Mouse (Mus musculus) cerebellum, adult 8-10 months (tissue): ENCODE results near the gene Cers5.
"Not testable (repeated sequence)": the region's sequence is repeated elsewhere in the genome, so short reads cannot be mapped to it uniquely, and the experiment has no call there.

Experiments
- DNase-seq: peaks from one replicate; pipeline ENCODE4 v3.0.0; 2022

Gene Cers5

DNA sequence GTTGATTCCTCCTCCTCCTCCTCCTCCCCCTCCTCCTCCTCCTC, at the start of gene Cers5:
TSS of gene Cers5 (minus strand) at position 5 of the 44 bp plus-strand sequence.
- DNase-seq: not testable (repeated sequence)

- no peak for DNase-seq
Measured at GRCm38 (mm10) chr15:99819621-99820279, 47.1 kb upstream of the Cers5 start.

DNA sequence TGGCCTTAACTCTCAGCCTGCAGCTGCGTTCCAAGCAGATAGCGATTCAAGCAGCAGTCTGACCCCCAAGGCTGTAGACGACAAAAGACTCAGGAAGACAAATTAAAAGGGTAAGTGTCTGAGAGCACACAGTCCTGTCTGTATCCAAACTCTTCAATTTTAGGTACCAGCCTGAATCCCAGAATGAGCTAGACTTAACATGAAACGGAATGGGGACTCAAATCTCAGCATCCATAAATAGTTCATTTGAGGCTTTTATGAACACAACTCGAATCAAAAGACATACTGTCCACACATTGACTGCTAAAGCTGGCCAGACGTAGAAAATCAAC, 46.4 kb upstream of the Cers5 start:
- DNase-seq: no peak

DNA sequence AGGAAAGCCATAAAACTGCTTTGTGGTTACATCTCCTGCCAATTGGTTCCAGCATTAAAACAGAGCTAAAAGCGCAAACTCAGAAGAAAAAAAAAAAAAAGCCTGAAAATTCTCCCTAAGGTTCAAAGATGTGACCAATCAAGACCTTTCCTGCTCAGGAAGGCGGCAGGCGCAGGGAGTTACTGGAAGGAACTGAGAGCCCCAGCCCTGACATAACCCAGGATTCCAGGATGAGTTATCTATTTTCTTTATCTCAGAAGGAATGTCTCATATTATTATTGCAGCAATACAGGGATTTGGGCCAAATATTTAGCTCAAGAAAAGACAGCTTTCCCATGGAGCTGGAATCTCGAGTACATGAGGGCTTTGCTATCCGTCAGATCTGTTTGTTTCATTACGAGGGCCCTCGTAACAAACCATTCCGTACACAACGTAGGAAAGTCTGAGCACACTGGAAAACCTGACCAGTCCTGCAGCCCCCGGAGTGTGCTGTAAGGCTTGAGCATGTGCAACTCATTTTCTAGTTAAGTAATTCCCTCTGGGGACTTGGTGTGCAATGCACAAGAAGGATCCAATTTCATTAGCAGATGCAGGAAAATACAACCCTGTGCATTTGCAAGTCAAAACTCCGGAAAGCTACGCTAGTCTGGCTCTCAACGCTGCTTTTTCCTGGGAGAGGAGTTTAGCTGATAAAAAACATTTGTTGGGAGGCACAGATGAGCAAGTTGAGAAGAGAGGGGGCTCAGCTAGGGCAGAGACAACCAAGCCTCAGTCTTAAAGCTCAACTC, 45.8 kb upstream of the Cers5 start:
- no peak for DNase-seq

- no peak for DNase-seq
Measured at GRCm38 (mm10) chr15:99817343-99818235, 44.9 kb upstream of the Cers5 start.

GRCm38 (mm10) chr15:99815999-99816398, 43.3 kb upstream of the Cers5 start:
- no peak for DNase-seq

DNA sequence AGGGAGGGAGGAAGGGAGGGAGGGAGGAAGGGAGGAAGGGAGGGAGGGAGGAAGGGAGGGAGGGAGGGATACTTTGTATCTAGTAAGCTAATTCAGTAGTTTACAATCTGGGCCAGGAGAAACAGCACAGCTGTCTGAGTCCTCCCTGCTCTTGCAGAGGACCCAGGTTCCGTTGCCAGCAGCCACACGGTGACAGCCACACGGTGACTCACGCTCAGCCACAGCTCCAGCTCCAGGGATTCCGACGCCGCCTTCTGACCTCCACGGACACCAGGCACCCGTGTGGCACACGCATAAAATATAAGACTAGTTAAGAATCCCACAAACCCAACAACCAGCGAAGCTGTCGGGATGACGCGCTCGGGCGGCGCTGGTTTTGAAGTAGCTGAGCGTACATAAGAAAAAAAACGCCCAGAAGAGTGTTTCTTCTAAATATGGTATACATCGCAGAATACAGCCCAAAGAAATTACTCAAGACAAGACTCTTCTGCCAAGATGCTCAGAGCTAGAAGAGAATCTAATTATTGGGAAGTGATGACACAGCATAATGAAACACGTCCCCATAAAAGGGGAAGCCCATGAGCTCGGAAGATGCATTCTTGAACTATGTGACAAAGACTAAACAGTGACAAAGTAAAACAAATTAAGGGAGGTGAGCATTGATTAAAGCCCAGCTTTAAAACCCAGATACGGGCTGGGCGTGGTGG, 42.0 kb upstream of the Cers5 start:
- DNase-seq: no peak

DNA sequence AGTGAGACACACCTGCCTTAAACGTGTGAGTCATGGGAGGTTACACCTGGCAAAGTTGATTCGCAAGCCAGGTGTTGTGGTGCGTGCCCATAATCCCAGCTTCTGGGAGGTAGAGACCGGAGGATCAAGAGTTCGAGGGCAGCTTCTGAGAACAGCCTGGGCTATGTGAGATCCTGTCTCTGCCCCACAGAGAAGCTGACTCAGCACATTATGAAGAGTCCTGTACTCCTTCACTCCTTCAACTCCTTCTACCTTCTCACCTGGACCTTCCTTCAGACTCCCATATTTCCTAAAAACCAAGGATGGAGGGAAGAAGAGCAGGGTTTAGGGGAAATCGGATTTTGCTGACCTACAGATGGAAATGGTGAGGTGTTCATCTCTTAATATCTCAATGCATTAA, 41.0 kb upstream of the Cers5 start:
- DNase-seq: no peak

DNA sequence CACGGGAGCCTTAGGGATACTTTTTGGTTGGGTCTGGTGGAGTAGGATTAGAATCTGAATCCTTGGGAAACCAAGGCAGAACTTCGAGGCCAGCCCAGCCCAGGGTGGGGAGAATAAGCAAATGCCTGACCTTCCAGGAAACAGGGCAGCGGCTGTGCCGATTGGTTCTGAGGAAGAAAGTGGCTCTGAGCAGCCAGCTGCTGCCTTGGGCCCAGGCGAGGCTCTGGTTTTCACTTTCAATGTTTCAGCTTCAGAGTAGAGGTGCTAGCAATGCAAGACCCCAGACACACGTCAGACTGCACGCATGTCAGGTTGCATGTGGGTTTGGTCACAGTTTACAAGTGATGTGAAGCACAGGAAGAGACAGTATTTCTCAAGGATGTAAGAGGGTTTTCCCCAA, 39.4 kb upstream of the Cers5 start:
- no peak for DNase-seq

DNA sequence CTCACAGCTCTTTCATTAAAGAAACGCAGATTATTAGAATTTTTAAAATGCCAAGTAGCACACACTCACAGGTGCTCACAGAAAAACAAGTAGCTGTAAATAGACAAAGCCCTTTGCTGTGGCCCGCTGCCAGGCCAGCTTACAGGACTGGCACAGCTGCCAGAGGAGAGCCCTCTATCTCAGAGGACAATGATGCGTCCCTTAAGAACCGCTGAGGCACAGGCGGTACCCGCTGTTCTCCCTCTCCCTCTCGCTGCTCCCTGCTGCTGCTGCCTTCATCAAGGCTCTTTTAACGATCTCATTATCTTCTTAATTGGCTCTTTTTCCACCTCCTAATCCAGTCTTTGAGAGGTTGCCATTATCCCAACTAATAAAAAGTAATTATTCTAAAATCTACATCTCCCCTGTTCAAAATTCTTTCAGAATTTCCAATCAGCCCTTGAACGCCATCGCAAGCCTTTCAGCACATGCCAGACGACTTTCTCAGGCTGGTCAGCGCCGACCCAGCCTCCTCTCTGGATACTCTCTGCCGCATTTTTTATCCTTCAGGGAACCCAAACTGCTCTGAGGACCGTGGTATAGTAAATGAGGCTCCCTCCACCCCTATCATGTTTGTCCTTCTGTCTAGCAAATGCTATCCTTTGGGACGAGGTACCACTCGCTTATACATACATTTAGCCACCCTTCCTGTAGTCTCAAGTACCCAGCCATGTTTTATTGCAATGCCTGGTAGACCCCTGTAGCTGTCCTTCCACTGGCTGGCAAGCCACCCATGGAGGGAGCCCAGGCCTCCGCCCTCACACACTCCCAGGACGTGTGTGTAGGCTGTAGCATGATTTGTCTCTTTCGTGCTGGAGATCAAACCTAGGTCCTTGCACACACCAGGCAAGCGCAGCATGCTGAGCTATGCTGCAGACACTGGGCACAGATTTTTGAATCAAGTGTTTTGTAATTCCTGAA, 35.4 kb upstream of the Cers5 start:
- DNase-seq: no peak

GRCm38 (mm10) chr15:99806171-99806570, 33.5 kb upstream of the Cers5 start:
- no peak for DNase-seq

GRCm38 (mm10) chr15:99805673-99806072, 33.0 kb upstream of the Cers5 start:
- no peak for DNase-seq

DNA sequence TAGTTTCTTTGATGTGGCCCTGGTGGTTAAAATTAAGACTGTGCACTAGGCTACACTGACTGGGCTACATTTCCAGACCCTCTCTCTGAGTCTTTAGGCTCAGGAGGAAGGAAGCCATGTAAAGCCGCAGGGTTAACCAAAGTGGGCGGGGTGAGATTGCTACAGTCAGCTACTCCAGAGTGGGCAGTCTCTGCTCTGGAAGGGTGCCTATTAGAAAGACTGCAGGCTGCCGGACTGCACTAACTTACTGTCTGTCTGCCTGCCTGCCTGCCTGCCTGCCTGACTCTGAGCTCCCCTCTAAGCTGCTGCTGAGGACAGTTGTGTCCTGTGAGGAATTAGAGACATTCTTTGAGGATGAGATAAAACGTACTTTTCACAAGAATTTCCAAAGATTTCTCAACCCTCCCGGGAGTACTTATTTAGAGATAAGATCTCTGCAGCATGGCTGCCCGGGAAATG, 30.5 kb upstream of the Cers5 start:
- DNase-seq: no peak

GRCm38 (mm10) chr15:99801885-99802572, 29.3 kb upstream of the Cers5 start:
- peak; percentile 54 for DNase-seq

- DNase-seq: no peak
Measured at GRCm38 (mm10) chr15:99799706-99800105, 27.0 kb upstream of the Cers5 start.

DNA sequence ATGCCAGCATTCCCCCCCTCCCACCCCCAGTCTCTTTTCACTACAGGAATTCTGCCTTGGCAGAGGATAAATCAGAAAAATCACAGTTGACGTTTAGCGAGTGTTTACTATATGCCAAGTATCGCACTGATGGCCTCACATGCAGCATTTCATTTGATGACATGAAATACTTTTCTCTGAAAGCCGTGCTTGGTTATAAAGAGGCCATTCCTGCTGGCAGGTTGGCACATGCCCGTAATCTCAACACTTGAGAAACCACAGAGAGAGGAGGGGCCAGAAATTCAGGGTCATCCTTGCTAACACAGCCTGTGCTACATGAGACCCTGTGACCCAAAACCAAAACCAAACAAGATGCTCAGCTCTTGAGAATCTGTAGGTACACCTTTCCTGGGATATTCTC, 25.2 kb upstream of the Cers5 start:
- DNase-seq: no peak

GRCm38 (mm10) chr15:99796735-99797134, 24.1 kb upstream of the Cers5 start:
- DNase-seq: no peak

- no peak for DNase-seq
Measured at GRCm38 (mm10) chr15:99796066-99796465, 23.4 kb upstream of the Cers5 start.

GRCm38 (mm10) chr15:99792221-99792815, 19.6 kb upstream of the Cers5 start:
- no peak for DNase-seq

GRCm38 (mm10) chr15:99791003-99791402, 18.3 kb upstream of the Cers5 start:
- DNase-seq: no peak

GRCm38 (mm10) chr15:99790464-99790863, 17.8 kb upstream of the Cers5 start:
- DNase-seq: no peak
